ENCODE assay signal across 14 mouse cellular contexts in the genomic region with DNA sequence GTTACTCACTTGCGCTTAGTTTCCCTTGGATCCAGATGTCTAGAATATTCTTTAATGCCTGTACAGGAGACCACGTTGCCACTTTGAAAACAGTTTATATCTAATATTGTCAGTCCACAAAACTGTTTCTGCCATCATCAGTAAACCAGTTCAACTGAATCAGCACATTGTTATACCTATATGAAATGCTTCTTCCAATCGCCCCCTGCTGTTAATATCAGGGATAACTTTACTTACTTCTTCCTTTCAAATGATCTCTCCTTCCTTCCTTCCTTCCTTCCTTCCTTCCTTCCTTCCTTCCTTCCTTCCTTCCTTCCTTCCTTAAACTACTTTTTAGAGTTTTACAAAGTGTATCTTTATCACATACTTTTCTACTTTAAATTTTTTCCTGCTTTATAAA.
A peak's percentile ranks its signal among the peaks of the same experiment; 100 is the strongest.
DNase-seq lines count a peak whose midpoint lies in the region; ATAC-seq and TF ChIP-seq lines count a peak whose summit lies in the region.
"Had no signal": no experiment of that assay in that cellular context is flagged by ENCODE, and none has a peak within 500 bp of the region (broad histone marks: within the 10 kb centered on the region; RNA-seq: fewer than 3 reads in every experiment).

No protein-coding gene starts in this region.

- intact Hi-C loops in gastrocnemius, postnatal 14 days (cut with DNase I; ENCODE audit: low total_unique reads) = no loop called here

- H3K27me3 ChIP-seq in forebrain, postnatal 0 days (ENCODE audit: insufficient read depth, low read length) = no peaks in the 10 kb centered on the region
- no peaks in the 10 kb centered on the region for H3K27me3 ChIP-seq in forebrain, embryonic 16.5 days (replicated peaks; ENCODE audit: control insufficient read depth, insufficient read depth, low read length)
- H3K27me3 ChIP-seq in limb, embryonic 14.5 days (ENCODE audit: control insufficient read depth, insufficient read depth, low read length) = no peaks in the 10 kb centered on the region
- H3K27me3 ChIP-seq in limb, embryonic 10.5 days (ENCODE audit: low read depth, poor library complexity, severe bottlenecking) = no peaks in the 10 kb centered on the region
- peaks cover 25% of the 10 kb centered on the region for H3K27me3 ChIP-seq in Patski
- H3K27me3 ChIP-seq: lung, embryonic 15.5 days; midbrain, embryonic 13.5 days; neural tube, embryonic 13.5 days had no signal

- no peak for DNase-seq in forebrain, postnatal 0 days
- peak; percentile 52 for DNase-seq in limb, embryonic 14.5 days (ENCODE audit: low spot score)
- no peak for DNase-seq in limb, embryonic 10.5 days (ENCODE audit: low spot score)
- DNase-seq in Patski (ENCODE audit: low read depth, low spot score) = no peak
- DNase-seq in gastrocnemius, postnatal 14 days = no peak
- DNase-seq in adrenal gland, postnatal 25 days = no peak
- DNase-seq: cerebellum, postnatal 36 days; kidney, adult 18-20 months; thymus, postnatal 25 days had no signal

- H3K9ac ChIP-seq in forebrain, postnatal 0 days = no peak overlapping the region
- H3K9ac ChIP-seq in forebrain, embryonic 16.5 days (replicated peaks; ENCODE audit: low read depth, low read length) = no peak overlapping the region
- H3K9ac ChIP-seq in limb, embryonic 14.5 days (ENCODE audit: low read depth, low read length, severe bottlenecking) = no peak overlapping the region
- H3K9ac ChIP-seq: lung, embryonic 15.5 days; midbrain, embryonic 13.5 days; neural tube, embryonic 13.5 days had no signal

- no peaks in the 10 kb centered on the region for H3K36me3 ChIP-seq in forebrain, postnatal 0 days (ENCODE audit: insufficient read depth)
- no peaks in the 10 kb centered on the region for H3K36me3 ChIP-seq in forebrain, embryonic 16.5 days (ENCODE audit: control insufficient read depth, insufficient read depth)
- no peaks in the 10 kb centered on the region for H3K36me3 ChIP-seq in limb, embryonic 14.5 days (ENCODE audit: control insufficient read depth, insufficient read depth, low read length)
- no peaks in the 10 kb centered on the region for H3K36me3 ChIP-seq in limb, embryonic 10.5 days
- H3K36me3 ChIP-seq: lung, embryonic 15.5 days; midbrain, embryonic 13.5 days; neural tube, embryonic 13.5 days had no signal

- no peak overlapping the region for H3K4me2 ChIP-seq in forebrain, postnatal 0 days (ENCODE audit: low read depth)
- no peak overlapping the region for H3K4me2 ChIP-seq in forebrain, embryonic 16.5 days (ENCODE audit: low read length)
- H3K4me2 ChIP-seq in limb, embryonic 14.5 days (replicated peaks; ENCODE audit: low read depth, low read length, severe bottlenecking) = no peak overlapping the region
- H3K4me2 ChIP-seq: lung, embryonic 15.5 days; midbrain, embryonic 13.5 days; neural tube, embryonic 13.5 days had no signal

- no peak for TF ChIP-seq POLR2A in limb, embryonic 14.5 days (IDR thresholded peaks at IDR 0.05; ENCODE audit: borderline replicate concordance, extremely low read depth, insufficient read depth, insufficient read length)

- H3K9me3 ChIP-seq in forebrain, postnatal 0 days (ENCODE audit: low read length) = no peaks in the 10 kb centered on the region
- H3K9me3 ChIP-seq in forebrain, embryonic 16.5 days (ENCODE audit: control insufficient read depth, low read length) = no peaks in the 10 kb centered on the region
- no peaks in the 10 kb centered on the region for H3K9me3 ChIP-seq in limb, embryonic 14.5 days (ENCODE audit: control insufficient read depth, low read length)
- H3K9me3 ChIP-seq in limb, embryonic 10.5 days (replicated peaks) = no peaks in the 10 kb centered on the region
- H3K9me3 ChIP-seq: lung, embryonic 15.5 days; midbrain, embryonic 13.5 days; neural tube, embryonic 13.5 days had no signal

- no peak for ATAC-seq in forebrain, postnatal 0 days
- no peak for ATAC-seq in forebrain, embryonic 16.5 days
- no peak for ATAC-seq in limb, embryonic 14.5 days (ENCODE audit: low FRiP score, low read depth)
- no peak for ATAC-seq in Patski
- 0 out of 2 replicates have a peak, but pooled peaks have one; percentile 44 for ATAC-seq in megakaryocyte progenitor cell, adult 5-6 weeks (replicated peaks; ENCODE audit: poor library complexity)
- ATAC-seq: midbrain, embryonic 13.5 days had no signal

- in situ Hi-C loops in Patski (cut with MboI; ENCODE audit: low pct_unique_long_range_greater_than_20kb) = no loop called here

- TF ChIP-seq CTCF in forebrain, postnatal 0 days (IDR thresholded peaks at IDR 0.05; ENCODE audit: low read depth) = peak; percentile 28
- TF ChIP-seq CTCF in Patski (IDR thresholded peaks at IDR 0.05) = peak; percentile 40

- CTCF ChIA-PET in Patski (lab: Charles Lee) = no interaction called here

- H3K4me3 ChIP-seq in forebrain, postnatal 0 days (ENCODE audit: low read depth, low read length) = no peak overlapping the region
- no peak overlapping the region for H3K4me3 ChIP-seq in forebrain, embryonic 16.5 days (replicated peaks; ENCODE audit: low read length)
- H3K4me3 ChIP-seq in limb, embryonic 14.5 days (replicated peaks; ENCODE audit: low read length) = no peak overlapping the region
- H3K4me3 ChIP-seq in limb, embryonic 10.5 days = no peak overlapping the region
- H3K4me3 ChIP-seq: lung, embryonic 15.5 days; midbrain, embryonic 13.5 days; neural tube, embryonic 13.5 days had no signal

- WGBS in forebrain, postnatal 0 days = 54% methylated on average over 3 of the region's 3 CpGs
- WGBS in forebrain, embryonic 16.5 days = 57% methylated on average over 3 of the region's 3 CpGs
- WGBS in limb, embryonic 14.5 days = 50% methylated on average over 3 of the region's 3 CpGs
- whole genome bisulfite sequencing in limb, embryonic 10.5 days = 50% methylated on average over 3 of the region's 3 CpGs

- POLR2A ChIA-PET in Patski (lab: Charles Lee) = no interaction called here

- no peak overlapping the region for H3K27ac ChIP-seq in forebrain, postnatal 0 days (ENCODE audit: low read depth, low read length)
- no peak overlapping the region for H3K27ac ChIP-seq in forebrain, embryonic 16.5 days (ENCODE audit: low read length)
- H3K27ac ChIP-seq in limb, embryonic 14.5 days (replicated peaks; ENCODE audit: low read depth, low read length) = no peak overlapping the region
- H3K27ac ChIP-seq in limb, embryonic 10.5 days = no peak overlapping the region
- H3K27ac ChIP-seq: lung, embryonic 15.5 days; midbrain, embryonic 13.5 days; neural tube, embryonic 13.5 days had no signal

- no peaks in the 10 kb centered on the region for H3K4me1 ChIP-seq in forebrain, postnatal 0 days (ENCODE audit: insufficient read depth)
- no peaks in the 10 kb centered on the region for H3K4me1 ChIP-seq in forebrain, embryonic 16.5 days (replicated peaks; ENCODE audit: control insufficient read depth, insufficient read depth, low read length)
- H3K4me1 ChIP-seq in limb, embryonic 14.5 days (ENCODE audit: control insufficient read depth, insufficient read depth, low read length) = no peaks in the 10 kb centered on the region
- H3K4me1 ChIP-seq in limb, embryonic 10.5 days = no peaks in the 10 kb centered on the region
- H3K4me1 ChIP-seq: lung, embryonic 15.5 days; midbrain, embryonic 13.5 days; neural tube, embryonic 13.5 days had no signal
